In genomic region chr1:59481456-59482291, GRCm38 (mm10) we compare ENCODE assay signal across 7 mouse cellular contexts. TPM values are rescaled to one million over a fixed set of nuclear protein-coding genes. Genes with fewer than 3 reads are reported as not detected.
DNase-seq lines count a peak whose midpoint lies in the region; ATAC-seq lines count a peak whose summit lies in the region.

No protein-coding gene starts in this region.

- peak overlapping the region; percentile 87 for H3K9ac ChIP-seq in intestine, embryonic 15.5 days

- peak; percentile 95 to 98 for DNase-seq in adrenal gland, adult (ENCODE audit: inconsistent age in 2 of 2, low spot score in 1 of 2)
- DNase-seq in embryo, embryonic 10.5 days (ENCODE audit: low spot score): peak; percentile 99
- DNase-seq in gastrocnemius, postnatal 25 days: peak; percentile 96
- DNase-seq in left cerebral cortex, postnatal 25 days (ENCODE audit: low spot score in 2 of 2): peak; percentile 85 to 90
- peak; percentile 97 for DNase-seq in midbrain, embryonic 10.5 days (ENCODE audit: low spot score)
- peak; percentile 80 for DNase-seq in right cerebral cortex, postnatal 4 days

- peak overlapping the region; percentile 96 for H3K27ac ChIP-seq in intestine, embryonic 15.5 days
- peak overlapping the region; percentile 92 for H3K27ac ChIP-seq in midbrain, embryonic 10.5 days (replicated peaks)

- peak; percentile 96 for ATAC-seq in intestine, embryonic 15.5 days

- H3K36me3 ChIP-seq in intestine, embryonic 15.5 days: no peaks in the 10 kb centered on the region
- H3K36me3 ChIP-seq in midbrain, embryonic 10.5 days: peaks cover 6% of the 10 kb centered on the region

- peak overlapping the region; percentile 94 for H3K4me2 ChIP-seq in intestine, embryonic 15.5 days (replicated peaks)

- intact Hi-C loops in left cerebral cortex, postnatal 25 days (cut with DNase I): loop anchor here (2.0 to 5.0 kb wide), 2 partner anchors 141 to 165 kb away; no protein-coding TSS in a partner anchor

- peak overlapping the region; percentile 80 for H3K4me3 ChIP-seq in intestine, embryonic 15.5 days (replicated peaks)
- peak overlapping the region; percentile 93 for H3K4me3 ChIP-seq in midbrain, embryonic 10.5 days

- H3K27me3 ChIP-seq in intestine, embryonic 15.5 days (replicated peaks): no peaks in the 10 kb centered on the region
- H3K27me3 ChIP-seq in midbrain, embryonic 10.5 days (ENCODE audit: low read depth, poor library complexity, severe bottlenecking): peaks cover 54% of the 10 kb centered on the region

- H3K9me3 ChIP-seq in intestine, embryonic 15.5 days: no peaks in the 10 kb centered on the region
- no peaks in the 10 kb centered on the region for H3K9me3 ChIP-seq in midbrain, embryonic 10.5 days (replicated peaks)

- peaks cover 31% of the 10 kb centered on the region for H3K4me1 ChIP-seq in intestine, embryonic 15.5 days (replicated peaks)
- peaks cover 62% of the 10 kb centered on the region for H3K4me1 ChIP-seq in midbrain, embryonic 10.5 days

- under 1% methylated on average over 57 of the region's 57 CpGs for WGBS in intestine, embryonic 15.5 days
- under 1% methylated on average over 57 of the region's 57 CpGs for WGBS in midbrain, embryonic 10.5 days

RNA-seq across cellular contexts. Expression of gene Fzd7, which starts 0.6 kb away (rescaled TPM):
- 10 to 100 TPM; 17.3 to 24.8 TPM for total RNA-seq in gastrocnemius, postnatal 25 days (2021)
- 6.3 and 7.5 TPM in 2 replicates for polyA plus RNA-seq in intestine, embryonic 15.5 days (2015; fragmentation: Nextera tagmentation; extraction: Ambion mirVana)
- 1 to 10 TPM; 6.8 to 6.9 TPM for total RNA-seq in left cerebral cortex, postnatal 25 days (2021)
- polyA plus RNA-seq in midbrain, embryonic 10.5 days (2016; fragmentation: Nextera tagmentation; extraction: Ambion mirVana): 5.9 and 8.6 TPM in 2 replicates

RNA-seq across cellular contexts. Expression of gene Gm973, which starts 34.4 kb away (rescaled TPM):
- under 1 TPM; 0.21 to 0.23 TPM for total RNA-seq in gastrocnemius, postnatal 25 days (2021)
- 0.43 and 0.76 TPM in 2 replicates for polyA plus RNA-seq in intestine, embryonic 15.5 days (2015; fragmentation: Nextera tagmentation; extraction: Ambion mirVana)
- 1 to 10 TPM; 8.3 to 9.2 TPM for total RNA-seq in left cerebral cortex, postnatal 25 days (2021)
- 9.0 and 9.4 TPM in 2 replicates for polyA plus RNA-seq in midbrain, embryonic 10.5 days (2016; fragmentation: Nextera tagmentation; extraction: Ambion mirVana)

Comparison
In these comparisons a context has a peak if more than half of its experiments do, and no peak if none do; other contexts are left out.
1. Peak in every context shown above with its lines: DNase-seq, ATAC-seq, H3K4me3 ChIP-seq and H3K27ac ChIP-seq.
2. RNA of gene Gm973, which starts 34.4 kb away (total RNA-seq): 8.3 to 9.2 TPM in left cerebral cortex, postnatal 25 days; 0.21 to 0.23 TPM in gastrocnemius, postnatal 25 days; every median in the first group is over 4 times any median in the second.